8 mouse cellular contexts compared by ENCODE assay signal in genomic region chr3:86762036-86762415, GRCm38 (mm10).
DNase-seq lines count a peak whose midpoint lies in the region; ATAC-seq lines count a peak whose summit lies in the region.
"Had no signal": no experiment of that assay in that cellular context is flagged by ENCODE, and none has a peak within 500 bp of the region (broad histone marks: within the 10 kb centered on the region; RNA-seq: fewer than 3 reads in every experiment).

No protein-coding gene starts in this region.

- no peak overlapping the region for H3K9ac ChIP-seq in neural tube, embryonic 13.5 days
- H3K9ac ChIP-seq in forebrain, embryonic 16.5 days (replicated peaks; ENCODE audit: low read depth, low read length), result no peak overlapping the region
- no peak overlapping the region for H3K9ac ChIP-seq in limb, embryonic 13.5 days
- H3K9ac ChIP-seq: liver, embryonic 12.5 days had no signal

- no peak overlapping the region for H3K4me3 ChIP-seq in neural tube, embryonic 13.5 days
- no peak overlapping the region for H3K4me3 ChIP-seq in forebrain, embryonic 16.5 days (replicated peaks; ENCODE audit: low read length)
- H3K4me3 ChIP-seq in limb, embryonic 13.5 days, result no peak overlapping the region
- H3K4me3 ChIP-seq: liver, embryonic 12.5 days had no signal

- H3K4me1 ChIP-seq in neural tube, embryonic 13.5 days (replicated peaks), result peaks cover 25% of the 10 kb centered on the region
- no peaks in the 10 kb centered on the region for H3K4me1 ChIP-seq in forebrain, embryonic 16.5 days (replicated peaks; ENCODE audit: control insufficient read depth, insufficient read depth, low read length)
- H3K4me1 ChIP-seq in limb, embryonic 13.5 days, result peaks cover 26% of the 10 kb centered on the region
- H3K4me1 ChIP-seq: liver, embryonic 12.5 days had no signal

- H3K27ac ChIP-seq in neural tube, embryonic 13.5 days (replicated peaks), result peak overlapping the region; percentile 78
- no peak overlapping the region for H3K27ac ChIP-seq in forebrain, embryonic 16.5 days (ENCODE audit: low read length)
- H3K27ac ChIP-seq in limb, embryonic 13.5 days, result peak overlapping the region; percentile 69
- H3K27ac ChIP-seq: liver, embryonic 12.5 days had no signal

- no peak overlapping the region for H3K4me2 ChIP-seq in neural tube, embryonic 13.5 days
- no peak overlapping the region for H3K4me2 ChIP-seq in forebrain, embryonic 16.5 days (ENCODE audit: low read length)
- no peak overlapping the region for H3K4me2 ChIP-seq in limb, embryonic 13.5 days (replicated peaks)
- H3K4me2 ChIP-seq: liver, embryonic 12.5 days had no signal

- no peak for DNase-seq in neural tube, embryonic 10.5 days (ENCODE audit: extremely low spot score, low spot score)
- no peak for DNase-seq in layer of hippocampus, adult 18-20 months (ENCODE audit: low spot score in 2 of 2)
- no peak for DNase-seq in Muller cell, postnatal 12 days (ENCODE audit: inconsistent ontology term)

- H3K36me3 ChIP-seq in neural tube, embryonic 13.5 days, result no peaks in the 10 kb centered on the region
- no peaks in the 10 kb centered on the region for H3K36me3 ChIP-seq in forebrain, embryonic 16.5 days (ENCODE audit: control insufficient read depth, insufficient read depth)
- H3K36me3 ChIP-seq in limb, embryonic 13.5 days, result no peaks in the 10 kb centered on the region
- H3K36me3 ChIP-seq: liver, embryonic 12.5 days had no signal

- H3K9me3 ChIP-seq in neural tube, embryonic 13.5 days, result no peaks in the 10 kb centered on the region
- H3K9me3 ChIP-seq in forebrain, embryonic 16.5 days (ENCODE audit: control insufficient read depth, low read length), result no peaks in the 10 kb centered on the region
- no peaks in the 10 kb centered on the region for H3K9me3 ChIP-seq in limb, embryonic 13.5 days
- H3K9me3 ChIP-seq: liver, embryonic 12.5 days had no signal

- ATAC-seq in neural tube, embryonic 13.5 days (ENCODE audit: low read depth), result peak; percentile 41; the same call in 1 of the 2 replicates
- peak; percentile 48 for ATAC-seq in forebrain, embryonic 16.5 days
- ATAC-seq in limb, embryonic 13.5 days (ENCODE audit: low FRiP score, low read depth), result peak; percentile 12; the same call in 1 of the 2 replicates
- ATAC-seq in activated CD4-positive, CD25-positive, alpha-beta regulatory T cell, adult 4 months, result no peak
- ATAC-seq: liver, embryonic 12.5 days had no signal

- H3K27me3 ChIP-seq in neural tube, embryonic 13.5 days, result no peaks in the 10 kb centered on the region
- no peaks in the 10 kb centered on the region for H3K27me3 ChIP-seq in forebrain, embryonic 16.5 days (replicated peaks; ENCODE audit: control insufficient read depth, insufficient read depth, low read length)
- 0 out of 2 replicates have a peak, but pooled peaks cover 3% of the 10 kb centered on the region for H3K27me3 ChIP-seq in limb, embryonic 13.5 days
- H3K27me3 ChIP-seq: liver, embryonic 12.5 days had no signal

- WGBS in neural tube, embryonic 13.5 days, result 87% methylated on average over 6 of the region's 6 CpGs
- 90% methylated on average over 6 of the region's 6 CpGs for WGBS in forebrain, embryonic 16.5 days
- WGBS in limb, embryonic 13.5 days, result 71% methylated on average over 6 of the region's 6 CpGs
